Mouse (Mus musculus): ENCODE data around the gene Nid2.

GRCm38 (mm10) chr14:19858279-19858678, 107.2 kb downstream of the Nid2 start:
- TF ChIP-seq CTCF (IDR thresholded peaks at IDR 0.05; ENCODE audit: insufficient read depth, low read depth, low read length) (no peak), POLR2A (IDR thresholded peaks at IDR 0.05; ENCODE audit: insufficient read depth, low read depth, low read length) (no peak)
